Mouse (Mus musculus): ENCODE data around the gene Snap23.

DNA sequence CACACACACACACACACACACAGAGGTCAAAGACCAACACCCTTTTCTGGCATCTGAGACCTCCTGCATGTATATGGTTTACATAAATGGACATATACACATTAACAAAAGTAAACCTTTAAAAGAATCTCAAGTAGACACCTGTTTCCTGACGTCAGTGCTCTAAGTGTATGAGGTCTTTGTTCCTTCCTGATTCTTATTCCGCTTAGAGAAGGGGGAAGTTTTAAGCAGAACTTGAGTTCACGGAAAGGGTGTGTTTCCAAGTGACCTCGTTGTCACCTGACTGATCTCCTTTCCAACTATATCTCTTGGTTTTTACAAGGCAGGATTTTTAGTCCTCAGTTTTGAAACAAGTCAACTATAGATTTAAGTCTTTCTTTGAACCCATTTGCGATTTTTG, 10.8 kb downstream of the Snap23 start:
- TF ChIP-seq CTCF (IDR thresholded peaks at IDR 0.05; ENCODE audit: low read depth), result no peak
- peak; percentile 48 for TF ChIP-seq EP300 (IDR thresholded peaks at IDR 0.05; ENCODE audit: low read depth)

All from liver, postnatal 0 days (tissue).